Mouse (Mus musculus) neural tube, embryonic 11.5 days (tissue): ENCODE measurements at regions not wholly inside any gene's neighbourhood (a gene's known extent, or its start where the extent isn't known, plus 50 kb on each side); places are given as distances from the start of the nearest gene placed in this dataset.
"Not testable (repeated sequence)": the region's sequence is repeated elsewhere in the genome, so short reads cannot be mapped to it uniquely, and the experiment has no call there.

Source experiments
- ATAC-seq: fragments of 200-750 bp; cut with Nextera tagmentation; 2 replicates; pipeline ENCODE4 v1.8.0; 2017; ENCODE audit warnings: moderate number of reproducible peaks, mild to moderate bottlenecking, moderate TSS enrichment, moderate library complexity; ENCODE audit not compliant: insufficient read depth, low FRiP score, low TSS enrichment
- DNase-seq: peaks from one replicate; pipeline ENCODE4 v3.0.0-alpha.2; 2015; ENCODE audit warnings: low spot score
- H3K27ac ChIP-seq: fragments of 300-500 bp; sonication (generic); 2 replicates; pipeline ENCODE4 v1.5.1; 2014; ENCODE audit warnings: low read depth, mild to moderate bottlenecking, low read length
- H3K27me3 ChIP-seq: fragments of 300-500 bp; sonication (generic); 2 replicates; pipeline ENCODE4 v1.6.1; 2014; ENCODE audit warnings: mild to moderate bottlenecking, low read length, mixed read lengths; ENCODE audit not compliant: control insufficient read depth, insufficient read depth
- H3K36me3 ChIP-seq: fragments of 300-500 bp; sonication (generic); 2 replicates; pipeline ENCODE4 v1.6.1; 2014; ENCODE audit warnings: mild to moderate bottlenecking, low read length, moderate library complexity, mixed read lengths; ENCODE audit not compliant: control insufficient read depth, insufficient read depth
- H3K4me1 ChIP-seq: fragments of 300-500 bp; sonication (generic); 2 replicates; pipeline ENCODE4 v1.6.1; 2014; ENCODE audit warnings: low read length, mixed read lengths; ENCODE audit not compliant: control insufficient read depth, insufficient read depth
- H3K4me2 ChIP-seq: fragments of 300-500 bp; sonication (generic); 2 replicates; pipeline ENCODE4 v1.6.1; 2014; ENCODE audit warnings: low read depth, mild to moderate bottlenecking, moderate library complexity
- H3K4me3 ChIP-seq: fragments of 300-500 bp; sonication (generic); 2 replicates; pipeline ENCODE4 v1.5.1; 2014; ENCODE audit warnings: low read depth, low read length
- H3K9ac ChIP-seq: fragments of 300-500 bp; sonication (generic); 2 replicates; pipeline ENCODE4 v1.6.1; 2014; ENCODE audit warnings: mild to moderate bottlenecking, low read length
- H3K9me3 ChIP-seq: fragments of 300-500 bp; sonication (generic); 2 replicates; pipeline ENCODE4 v1.6.1; 2016; ENCODE audit warnings: low read length; ENCODE audit not compliant: control insufficient read depth
- WGBS: fragments of 180-500 bp; shearing (Covaris S2); extraction: QIAGEN DNeasy Blood & Tissue Kit; methylation state at CpG from one replicate; pipeline ENCODE4 v1.1.7; 2014; 5-methylcytosine and 5-hydroxymethylcytosine counted together

DNA sequence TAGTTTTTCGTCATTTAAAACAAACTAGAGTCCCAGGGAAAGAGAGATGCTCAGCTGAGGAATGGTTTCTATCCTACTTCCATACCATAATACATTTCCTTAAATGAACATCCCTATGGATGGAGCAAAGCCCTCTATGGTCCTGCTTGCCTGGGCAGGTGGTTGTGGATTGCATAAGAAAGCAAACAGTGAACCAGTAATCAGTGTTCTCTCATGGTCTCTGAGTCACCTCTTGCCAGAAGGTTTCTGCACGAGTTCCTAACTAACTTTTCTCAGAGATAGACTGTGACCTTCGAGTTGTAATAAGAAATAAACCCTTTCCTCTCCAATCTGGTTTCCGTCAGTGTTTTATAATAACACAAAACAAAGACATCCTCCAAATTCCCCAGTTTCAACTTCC, 62.9 kb upstream of the Bet1 start:
- Histone ChIP-seq H3K4me2 (no peak overlapping the region), H3K9ac (no peak overlapping the region), H3K4me3 (no peak overlapping the region), H3K9me3 (no peaks in the 10 kb centered on the region), H3K27ac (no peak overlapping the region), H3K4me1 (no peaks in the 10 kb centered on the region), H3K27me3 (no peaks in the 10 kb centered on the region), H3K36me3 (no peaks in the 10 kb centered on the region)
- ATAC-seq (no peak), DNase-seq (no peak)
- WGBS, result 80% methylated on average over 4 of the region's 4 CpGs

GRCm38 (mm10) chr6:4158293-4158692, 71.5 kb upstream of the Bet1 start:
- H3K36me3 ChIP-seq, result no peaks in the 10 kb centered on the region
- no peak overlapping the region for H3K27ac ChIP-seq
- DNase-seq (no peak), ATAC-seq (no peak)
- H3K27me3 ChIP-seq, result no peaks in the 10 kb centered on the region
- H3K4me1 ChIP-seq, result no peaks in the 10 kb centered on the region
- WGBS, result 94% methylated on average over 2 of the region's 2 CpGs
- no peak overlapping the region for H3K4me2 ChIP-seq
- H3K9me3 ChIP-seq, result no peaks in the 10 kb centered on the region
- H3K9ac ChIP-seq, result no peak overlapping the region
- no peak overlapping the region for H3K4me3 ChIP-seq

- no peaks in the 10 kb centered on the region for H3K4me1 ChIP-seq
- no peak overlapping the region for H3K4me3 ChIP-seq
- H3K9ac ChIP-seq, result no peak overlapping the region
- H3K36me3 ChIP-seq, result no peaks in the 10 kb centered on the region
- no peaks in the 10 kb centered on the region for H3K27me3 ChIP-seq
- no peak overlapping the region for H3K4me2 ChIP-seq
- DNase-seq (no peak), ATAC-seq (no peak)
- H3K27ac ChIP-seq, result no peak overlapping the region
- 64% methylated on average over 1 of the region's 1 CpGs for WGBS
- no peaks in the 10 kb centered on the region for H3K9me3 ChIP-seq
These were observed 77.0 kb upstream of the Bet1 start for GRCm38 (mm10) chr6:4163733-4164132.

DNA sequence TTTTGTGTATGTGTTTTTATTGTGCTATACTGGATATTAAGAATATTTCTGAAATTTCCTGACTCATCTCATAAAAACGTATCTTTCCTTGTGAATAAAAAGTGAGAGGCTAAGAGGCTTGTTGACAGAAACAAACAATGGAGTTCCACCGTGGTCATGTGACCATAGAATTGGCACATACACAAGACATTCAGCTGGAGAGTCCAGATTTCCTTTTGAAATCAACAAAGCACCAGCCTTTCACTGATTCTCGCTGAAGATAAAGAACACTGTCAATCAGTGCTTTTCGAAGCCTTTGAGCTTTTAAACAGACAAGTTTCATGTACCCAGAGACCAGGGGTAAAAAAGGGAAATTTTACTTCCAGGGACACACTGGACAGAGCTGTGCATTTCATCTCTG, 80.3 kb upstream of the Bet1 start:
- H3K4me3 ChIP-seq, result no peak overlapping the region
- ATAC-seq (no peak), DNase-seq (no peak)
- H3K9me3 ChIP-seq, result no peaks in the 10 kb centered on the region
- H3K36me3 ChIP-seq, result no peaks in the 10 kb centered on the region
- WGBS, result 76% methylated on average over 4 of the region's 4 CpGs
- H3K4me1 ChIP-seq, result no peaks in the 10 kb centered on the region
- no peak overlapping the region for H3K4me2 ChIP-seq
- no peaks in the 10 kb centered on the region for H3K27me3 ChIP-seq
- no peak overlapping the region for H3K27ac ChIP-seq
- H3K9ac ChIP-seq, result no peak overlapping the region

DNA sequence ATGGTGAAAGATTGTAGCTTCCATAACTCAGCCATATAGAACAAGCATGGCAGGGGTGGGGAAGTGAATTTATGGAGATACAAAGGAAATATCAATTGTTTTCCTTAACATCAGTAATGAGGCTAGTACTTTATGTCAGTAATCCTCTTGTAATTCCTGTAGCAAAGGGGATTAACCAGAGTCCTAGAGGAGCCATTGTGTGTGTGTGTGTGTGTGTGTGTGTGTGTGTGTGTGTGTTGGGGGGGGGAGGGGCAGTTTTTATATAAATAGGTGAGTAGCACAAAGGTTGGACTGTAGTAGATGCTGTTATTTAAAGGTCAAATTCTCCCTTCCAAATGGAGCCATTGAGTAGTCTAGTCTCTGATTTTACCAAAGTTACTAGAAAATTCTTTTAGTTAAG, 81.0 kb upstream of the Bet1 start:
- ATAC-seq (no peak), DNase-seq (no peak)
- no peaks in the 10 kb centered on the region for H3K36me3 ChIP-seq
- no peak overlapping the region for H3K27ac ChIP-seq
- no peaks in the 10 kb centered on the region for H3K27me3 ChIP-seq
- no peaks in the 10 kb centered on the region for H3K4me1 ChIP-seq
- no peak overlapping the region for H3K9ac ChIP-seq
- no peaks in the 10 kb centered on the region for H3K9me3 ChIP-seq
- no peak overlapping the region for H3K4me3 ChIP-seq
- H3K4me2 ChIP-seq, result no peak overlapping the region

DNA sequence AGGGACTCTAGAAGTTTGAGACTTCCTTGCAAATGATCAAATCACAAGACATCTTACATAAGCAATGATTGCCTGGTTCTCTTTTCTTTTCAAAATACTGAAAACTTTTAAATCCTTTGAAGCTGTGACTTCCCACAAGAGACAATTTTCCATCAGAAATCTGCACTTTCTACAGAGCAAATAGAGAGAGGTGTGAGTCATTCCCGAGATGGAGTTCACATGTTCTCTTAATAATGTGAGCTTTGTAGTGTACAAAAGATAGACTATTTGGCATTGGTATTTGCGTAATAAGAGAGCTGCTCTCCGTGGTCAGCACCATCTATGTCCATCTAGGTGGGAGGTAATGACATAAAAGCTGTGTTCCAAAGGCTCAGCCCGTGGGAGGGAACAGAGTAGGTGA, 84.8 kb upstream of the Bet1 start:
- Histone ChIP-seq H3K4me1 (no peaks in the 10 kb centered on the region), H3K27ac (no peak overlapping the region)

DNA sequence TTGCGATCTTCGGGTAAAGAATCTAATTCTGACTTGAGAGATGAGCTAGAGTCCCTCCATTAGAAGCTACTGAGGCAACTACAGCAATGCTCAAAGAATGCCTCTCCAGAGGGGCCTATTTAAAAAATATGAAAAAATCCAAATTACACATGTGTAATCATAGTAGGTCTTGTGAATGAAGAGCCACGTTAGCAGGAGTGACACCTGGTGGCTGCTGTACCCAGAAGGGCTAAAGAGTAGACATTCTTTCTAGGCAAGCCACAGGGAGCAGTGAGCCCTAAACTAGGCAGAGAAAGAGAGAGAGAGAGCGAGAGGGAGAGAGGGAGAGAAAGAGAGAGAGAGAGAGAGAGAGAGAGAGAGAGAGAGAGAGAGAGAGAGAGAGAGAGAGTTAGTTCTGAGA, 100.9 kb upstream of the Bet1 start:
- Histone ChIP-seq H3K4me3 (no peak overlapping the region), H3K27ac (no peak overlapping the region), H3K4me1 (no peaks in the 10 kb centered on the region), H3K27me3 (no peaks in the 10 kb centered on the region), H3K9ac (no peak overlapping the region), H3K9me3 (no peaks in the 10 kb centered on the region), H3K4me2 (no peak overlapping the region), H3K36me3 (no peaks in the 10 kb centered on the region)
- ATAC-seq, result no peak
- WGBS, result 78% methylated on average over 4 of the region's 4 CpGs
- DNase-seq, result no peak

More for the DNA sequence above, 84.8 kb upstream of the Bet1 start:
- 66% methylated on average over 4 of the region's 4 CpGs for WGBS
- H3K27me3 ChIP-seq, result no peaks in the 10 kb centered on the region
- no peak overlapping the region for H3K9ac ChIP-seq
- ATAC-seq, result no peak
- no peaks in the 10 kb centered on the region for H3K9me3 ChIP-seq
- H3K36me3 ChIP-seq, result no peaks in the 10 kb centered on the region
- no peak overlapping the region for H3K4me3 ChIP-seq
- DNase-seq, result no peak
- H3K4me2 ChIP-seq, result no peak overlapping the region

DNA sequence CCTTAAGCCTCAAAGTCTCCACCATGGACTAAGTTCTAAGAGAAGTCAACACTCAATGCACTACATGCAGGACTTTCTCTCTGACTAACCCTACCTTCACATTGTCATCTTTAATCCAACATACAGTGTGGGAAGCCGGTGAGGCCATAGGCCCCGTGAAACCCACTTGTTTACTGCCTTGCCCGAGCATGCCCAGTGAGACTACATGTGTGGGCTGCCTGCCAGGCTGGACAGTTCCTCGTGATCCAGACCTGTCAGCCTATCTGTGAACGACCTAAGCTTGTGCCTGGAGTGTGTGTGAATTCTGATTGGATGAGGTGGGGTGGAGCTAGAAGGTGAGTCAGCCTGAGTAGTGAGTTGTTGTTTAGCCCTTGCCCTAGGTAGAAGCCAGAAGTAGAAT, 104.2 kb upstream of the Bet1 start:
- H3K9ac ChIP-seq, H3K4me2 ChIP-seq, ATAC-seq, H3K27me3 ChIP-seq, H3K36me3 ChIP-seq, H3K4me3 ChIP-seq, H3K4me1 ChIP-seq, H3K9me3 ChIP-seq, DNase-seq, H3K27ac ChIP-seq: not testable (repeated sequence)
- 68% methylated on average over 5 of the region's 5 CpGs for WGBS

- WGBS, result 86% methylated on average over 5 of the region's 5 CpGs
- no peak for ATAC-seq
- H3K4me3 ChIP-seq, result no peak overlapping the region
These were observed 106.5 kb upstream of the Bet1 start for GRCm38 (mm10) chr6:4193286-4193685.

More at GRCm38 (mm10) chr6:4193286-4193685, 106.5 kb upstream of the Bet1 start:
- Histone ChIP-seq H3K27ac (no peak overlapping the region), H3K9me3 (no peaks in the 10 kb centered on the region), H3K36me3 (no peaks in the 10 kb centered on the region), H3K9ac (no peak overlapping the region), H3K27me3 (no peaks in the 10 kb centered on the region), H3K4me2 (no peak overlapping the region), H3K4me1 (no peaks in the 10 kb centered on the region)
- DNase-seq, result no peak
